Mouse (Mus musculus) bone marrow, adult 2 months (tissue): ENCODE measurements around the gene Tm7sf2.

Source experiments
- CTCF ChIP-seq: fragments of 200-500 bp; IDR thresholded peaks from 2 replicates; pipeline ENCODE4 v1.5.1; 2011; ENCODE audit warnings: low read length, control low read depth; ENCODE audit not compliant: control insufficient read depth, insufficient read depth
- POLR2A ChIP-seq: fragments of 200-500 bp; IDR thresholded peaks from 2 replicates; pipeline ENCODE4 v1.6.1; 2011; ENCODE audit warnings: low read depth, mild to moderate bottlenecking, control low read depth, low read length, borderline replicate concordance; ENCODE audit not compliant: control insufficient read depth

- TF ChIP-seq POLR2A (no peak), CTCF (no peak)
Measured at GRCm38 (mm10) chr19:6040002-6040401, 28.2 kb downstream of the Tm7sf2 start.
